Comparison of ENCODE assay signal across 9 mouse cellular contexts in genomic region chr6:34346096-34346898, GRCm38 (mm10). TPM values are rescaled to one million over a fixed set of nuclear protein-coding genes. Genes with fewer than 3 reads are reported as not detected.
DNase-seq lines count a peak whose midpoint lies in the region; ATAC-seq and TF ChIP-seq lines count a peak whose summit lies in the region.
"Had no signal": no experiment of that assay in that cellular context is flagged by ENCODE, and none has a peak within 500 bp of the region (broad histone marks: within the 10 kb centered on the region; RNA-seq: fewer than 3 reads in every experiment).

No protein-coding gene starts in this region.

- no peak overlapping the region for H3K27ac ChIP-seq in cerebellum, adult 2 months (ENCODE audit: insufficient read depth, low read length)

- no peak overlapping the region for H3K4me3 ChIP-seq in cerebellum, adult 2 months (replicated peaks; ENCODE audit: insufficient read depth, low read depth, low read length)
- H3K4me3 ChIP-seq: megakaryocyte, embryonic 14.5 days had no signal

- WGBS in cerebellum, adult 2 months, result 55% methylated on average over 14 of the region's 14 CpGs

- peak; percentile 21 for DNase-seq in MEL-GATA-1-ER (ENCODE audit: extremely low read depth, low read depth)
- peak; percentile 27 to 54 for DNase-seq in cerebellum, adult 2 months
- peak; percentile 52 to 72 for DNase-seq in layer of hippocampus, adult 8-10 months (ENCODE audit: low spot score in 2 of 2)
- DNase-seq in lung, postnatal 10 days, result peak; percentile 87
- peak; percentile 90 for DNase-seq in retina, embryonic 14.5 days (ENCODE audit: low spot score)
- DNase-seq in urinary bladder, adult 18-20 months (ENCODE audit: low spot score in 2 of 2), result peak; percentile 54 to 55

- TF ChIP-seq POLR2A in cerebellum, adult 2 months (IDR thresholded peaks at IDR 0.05; ENCODE audit: borderline replicate concordance, insufficient read depth, low read length), result no peak

- no peaks in the 10 kb centered on the region for H3K4me1 ChIP-seq in cerebellum, adult 2 months (ENCODE audit: control insufficient read depth, insufficient read depth, low read length)

- no peaks in the 10 kb centered on the region; the same call in 1 of the 2 replicates for H3K27me3 ChIP-seq in cerebellum, adult 2 months (ENCODE audit: control insufficient read depth, insufficient read depth, low read length)

- TF ChIP-seq CTCF in cerebellum, adult 2 months (IDR thresholded peaks at IDR 0.05; ENCODE audit: borderline replicate concordance, insufficient read depth, low read depth, low read length), result peak; percentile 81

- peak; percentile 96 for ATAC-seq in frontal cortex, adult (ENCODE audit: low TSS enrichment)
- ATAC-seq in hematopoietic stem cell, adult 5-6 weeks (replicated peaks in 1 of 2; ENCODE audit: insufficient read depth in 1 of 2, low FRiP score in 2 of 2, low TSS enrichment in 1 of 2, low read depth in 1 of 2, poor library complexity in 2 of 2, severe bottlenecking in 2 of 2), result peak; percentile 74 to 92

RNA-seq across cellular contexts. Expression of gene Akr1b8, which starts 7.6 kb away (rescaled TPM):
- polyA plus RNA-seq in cerebellum, adult 2 months (2012; rRNA removed), result 1.6 TPM in 2 replicates
- total RNA-seq in hematopoietic stem cell, adult 5-6 weeks (2017), result not detected in 2 replicates
- total RNA-seq in layer of hippocampus, adult 8-10 months (2022), result 1 to 10 TPM in 2 of 4 experiments, under 1 TPM in 2; 0.35 to 3.3 (median 1.4) TPM

RNA-seq across cellular contexts. Expression of gene Akr1b3, which starts 29.0 kb away (rescaled TPM):
- polyA plus RNA-seq in cerebellum, adult 2 months (2012; rRNA removed), result 72.7 and 73.5 TPM in 2 replicates
- total RNA-seq in hematopoietic stem cell, adult 5-6 weeks (2017), result 101 and 135 TPM in 2 replicates
- 10 to 100 TPM; 44.6 to 55.6 (median 48.9) TPM for total RNA-seq in layer of hippocampus, adult 8-10 months (2022)

RNA-seq across cellular contexts. Expression of gene Akr1b10, which starts 37.7 kb away (rescaled TPM):
- 38.4 and 45.4 TPM in 2 replicates for polyA plus RNA-seq in cerebellum, adult 2 months (2012; rRNA removed)
- 40.2 and 53.3 TPM in 2 replicates for total RNA-seq in hematopoietic stem cell, adult 5-6 weeks (2017)
- total RNA-seq in layer of hippocampus, adult 8-10 months (2022), result 10 to 100 TPM; 27.6 to 30.6 (median 29.2) TPM

Comparison
In these comparisons a context has a peak if more than half of its experiments do, and no peak if none do; other contexts are left out.
1. DNase-seq: peak in every context shown above with its lines; median percentile 90 in retina, embryonic 14.5 days; 87 in lung, postnatal 10 days; 62 in layer of hippocampus, adult 8-10 months; 54 in urinary bladder, adult 18-20 months; 40 in cerebellum, adult 2 months; 21 in MEL-GATA-1-ER.